Mouse (Mus musculus): Measurements from ENCODE around the gene Erbb3.
A peak's percentile ranks its signal among the peaks of the same experiment; 100 is the strongest.

Erbb3 gene

GRCm38 (mm10) chr10:128612433-128613153, 23.1 kb upstream of the Erbb3 start:
- DNase-seq (ENCODE audit: low read depth), result peak; percentile 88

- DNase-seq (ENCODE audit: low read depth), result no peak
Observed at GRCm38 (mm10) chr10:128606483-128606882, 17.0 kb upstream of the Erbb3 start.

- DNase-seq (ENCODE audit: low read depth), result no peak
Observed at GRCm38 (mm10) chr10:128602470-128603128, 13.1 kb upstream of the Erbb3 start.

- DNase-seq (ENCODE audit: low read depth), result no peak
Observed at GRCm38 (mm10) chr10:128601499-128601898, 12.0 kb upstream of the Erbb3 start.

- DNase-seq (ENCODE audit: low read depth), result no peak
Observed at GRCm38 (mm10) chr10:128598476-128598875, 9.0 kb upstream of the Erbb3 start.

- DNase-seq (ENCODE audit: low read depth), result no peak
Observed at GRCm38 (mm10) chr10:128592797-128593196, 3.3 kb upstream of the Erbb3 start.

GRCm38 (mm10) chr10:128591436-128591835, 2.0 kb upstream of the Erbb3 start:
- DNase-seq (ENCODE audit: low read depth), result peak; percentile 49

GRCm38 (mm10) chr10:128590193-128590690, 790 bp upstream of the Erbb3 start:
- peak; percentile 59 for DNase-seq (ENCODE audit: low read depth)

- DNase-seq (ENCODE audit: low read depth), result no peak
Observed at GRCm38 (mm10) chr10:128588775-128589463, 533 bp downstream of the Erbb3 start.

- no peak for DNase-seq (ENCODE audit: low read depth)
Observed at GRCm38 (mm10) chr10:128588136-128588535, 1.3 kb downstream of the Erbb3 start.

- DNase-seq (ENCODE audit: low read depth), result no peak
Observed at GRCm38 (mm10) chr10:128587697-128588096, 1.8 kb downstream of the Erbb3 start.

GRCm38 (mm10) chr10:128587120-128587519, 2.3 kb downstream of the Erbb3 start:
- no peak for DNase-seq (ENCODE audit: low read depth)

- no peak for DNase-seq (ENCODE audit: low read depth)
Observed at GRCm38 (mm10) chr10:128586546-128586945, 2.9 kb downstream of the Erbb3 start.

GRCm38 (mm10) chr10:128584386-128584785, 5.1 kb downstream of the Erbb3 start:
- no peak for DNase-seq (ENCODE audit: low read depth)

- DNase-seq (ENCODE audit: low read depth), result no peak
Observed at GRCm38 (mm10) chr10:128583644-128584043, 5.8 kb downstream of the Erbb3 start.

- no peak for DNase-seq (ENCODE audit: low read depth)
Observed at GRCm38 (mm10) chr10:128579731-128580130, 9.7 kb downstream of the Erbb3 start.

GRCm38 (mm10) chr10:128579298-128579697, 10.2 kb downstream of the Erbb3 start:
- no peak for DNase-seq (ENCODE audit: low read depth)

- no peak for DNase-seq (ENCODE audit: low read depth)
Observed at GRCm38 (mm10) chr10:128578330-128578729, 11.1 kb downstream of the Erbb3 start.

GRCm38 (mm10) chr10:128575063-128575462, 14.4 kb downstream of the Erbb3 start:
- DNase-seq (ENCODE audit: low read depth), result peak; percentile 53

GRCm38 (mm10) chr10:128565788-128566531, 23.5 kb downstream of the Erbb3 start, which contains the start of gene Pa2g4:
Gene Pa2g4 (minus strand): TSS chr10:128565987.
- peak; percentile 100 for DNase-seq (ENCODE audit: low read depth)

GRCm38 (mm10) chr10:128565206-128565787, 24.2 kb downstream of the Erbb3 start:
- DNase-seq (ENCODE audit: low read depth), result peak; percentile 74

GRCm38 (mm10) chr10:128563544-128563943, 25.9 kb downstream of the Erbb3 start:
- no peak for DNase-seq (ENCODE audit: low read depth)

Data from 416B (cell line).